Mouse (Mus musculus) liver, adult 2 months (tissue): Measurements from ENCODE around the gene N4bp2l2. TPM values are rescaled to one million over a fixed set of nuclear protein-coding genes. Genes with fewer than 3 reads are reported as not detected.

Experiments
- DNase-seq: peaks from one replicate; pipeline ENCODE4 v3.0.0-alpha.2; 2011; ENCODE audit warnings: low read depth, low spot score; ENCODE audit errors: extremely low read depth
- H3K27ac ChIP-seq: fragments of 200-500 bp; replicated peaks from 2 replicates; pipeline ENCODE4 v1.5.1; 2012; ENCODE audit warnings: low read depth, mild to moderate bottlenecking, control low read depth, inconsistent platforms, low read length; ENCODE audit not compliant: insufficient read depth
- H3K27me3 ChIP-seq: fragments of 200-500 bp; 2 replicates; pipeline ENCODE4 v1.6.1; 2012; ENCODE audit warnings: mild to moderate bottlenecking, moderate library complexity, low read length, inconsistent platforms; ENCODE audit not compliant: control insufficient read depth, insufficient read depth
- H3K36me3 ChIP-seq: fragments of 200-500 bp; 2 replicates; pipeline ENCODE4 v1.6.1; 2012; ENCODE audit warnings: low read length, inconsistent platforms; ENCODE audit not compliant: control insufficient read depth, insufficient read depth
- H3K4me1 ChIP-seq: fragments of 200-500 bp; 2 replicates; pipeline ENCODE4 v1.6.1; 2011; ENCODE audit warnings: low read length; ENCODE audit not compliant: control insufficient read depth, insufficient read depth
- H3K4me3 ChIP-seq: fragments of 200-500 bp; 2 replicates; pipeline ENCODE4 v1.5.1; 2011; ENCODE audit warnings: low read depth, mild to moderate bottlenecking, control low read depth, low read length, moderate library complexity; ENCODE audit not compliant: insufficient read depth
- H3K79me2 ChIP-seq: fragments of 200-500 bp; 2 replicates; pipeline ENCODE4 v1.6.1; 2012; ENCODE audit warnings: inconsistent platforms, mild to moderate bottlenecking, low read length, moderate library complexity; ENCODE audit not compliant: control insufficient read depth, insufficient read depth
- H3K9ac ChIP-seq: fragments of 200-500 bp; 2 replicates; pipeline ENCODE4 v1.6.1; 2012; ENCODE audit warnings: low read depth, mild to moderate bottlenecking, control low read depth, inconsistent platforms, low read length
- CTCF ChIP-seq: fragments of 200-500 bp; IDR thresholded peaks from 2 replicates; pipeline ENCODE4 v1.5.1; 2011; ENCODE audit warnings: low read depth, low read length, control low read depth
- POLR2A ChIP-seq: fragments of 200-500 bp; IDR thresholded peaks from 2 replicates; pipeline ENCODE4 v1.6.1; 2011; ENCODE audit warnings: low read length, control low read depth; ENCODE audit not compliant: insufficient read depth; ENCODE audit errors: extremely low read depth
- whole genome bisulfite sequencing: fragments of 180-500 bp; shearing (Covaris S2); methylation state at CpG from one replicate; pipeline ENCODE4 v1.1.7; 2018; 5-methylcytosine and 5-hydroxymethylcytosine counted together
- polyA plus RNA-seq: library from polyadenylated mRNA; depleted of rRNA; stranded (reverse); fragments of >200 nt; gene quantifications from 2 replicates; pipeline ENCODE4 v1.2.3, GENCODE M21; 2012
- total RNA-seq: library from RNA; depleted of rRNA; stranded (reverse); fragments of >200 nt; gene quantifications from 2 replicates; pipeline ENCODE4 v1.2.3, GENCODE M21; 2014

The N4bp2l2 gene
- total and polyA plus RNA-seq, 2 experiments: 6.9 to 60.5 TPM

GRCm38 (mm10) chr5:150583181-150583580, 82.8 kb downstream of the N4bp2l2 start:
- Histone ChIP-seq H3K4me3 (no peak overlapping the region), H3K79me2 (peaks cover 11% of the 10 kb centered on the region; the same call in 1 of the 2 replicates), H3K4me1 (peaks cover 49% of the 10 kb centered on the region), H3K27me3 (no peaks in the 10 kb centered on the region), H3K27ac (peak overlapping the region; percentile 54), H3K9ac (peak overlapping the region; percentile 31; the same call in 1 of the 2 replicates), H3K36me3 (no peaks in the 10 kb centered on the region)
- DNase-seq: no peak
- WGBS: 28% methylated on average over 5 of the region's 5 CpGs
- no peak for TF ChIP-seq CTCF
- TF ChIP-seq POLR2A: no peak

GRCm38 (mm10) chr5:150581180-150581579, 84.8 kb downstream of the N4bp2l2 start:
- Histone ChIP-seq H3K27ac (peak overlapping the region; percentile 51), H3K4me3 (no peak overlapping the region), H3K4me1 (peaks cover 55% of the 10 kb centered on the region), H3K9ac (no peak overlapping the region), H3K27me3 (no peaks in the 10 kb centered on the region), H3K79me2 (peaks cover 6% of the 10 kb centered on the region; the same call in 1 of the 2 replicates), H3K36me3 (peaks cover 2% of the 10 kb centered on the region)
- 18% methylated on average over 6 of the region's 6 CpGs for WGBS
- TF ChIP-seq CTCF (no peak), POLR2A (no peak)
- peak; percentile 90 for DNase-seq

GRCm38 (mm10) chr5:150578613-150579171, 87.3 kb downstream of the N4bp2l2 start:
- peak overlapping the region; percentile 50 for H3K9ac ChIP-seq
- peaks cover 4% of the 10 kb centered on the region; the same call in 1 of the 2 replicates for H3K79me2 ChIP-seq
- H3K36me3 ChIP-seq: peaks cover 22% of the 10 kb centered on the region
- H3K4me1 ChIP-seq: peaks cover 37% of the 10 kb centered on the region
- H3K27ac ChIP-seq: peak overlapping the region; percentile 92
- TF ChIP-seq POLR2A (no peak), CTCF (no peak)
- WGBS: 21% methylated on average over 6 of the region's 6 CpGs
- H3K27me3 ChIP-seq: no peaks in the 10 kb centered on the region
- DNase-seq: peak; percentile 99
- H3K4me3 ChIP-seq: no peak overlapping the region

GRCm38 (mm10) chr5:150576832-150577231, 89.2 kb downstream of the N4bp2l2 start:
- no peaks in the 10 kb centered on the region for H3K27me3 ChIP-seq
- no peak overlapping the region for H3K4me3 ChIP-seq
- 28% methylated on average over 11 of the region's 11 CpGs for WGBS
- TF ChIP-seq POLR2A: no peak
- no peak overlapping the region for H3K9ac ChIP-seq
- peaks cover 41% of the 10 kb centered on the region for H3K36me3 ChIP-seq
- H3K27ac ChIP-seq: no peak overlapping the region; the same call in 1 of the 2 replicates
- peak; percentile 75 for DNase-seq
- H3K4me1 ChIP-seq: peaks cover 30% of the 10 kb centered on the region
- H3K79me2 ChIP-seq: peaks cover 4% of the 10 kb centered on the region; the same call in 1 of the 2 replicates

GRCm38 (mm10) chr5:150574885-150575284, 91.1 kb downstream of the N4bp2l2 start:
- peaks cover 20% of the 10 kb centered on the region for H3K4me1 ChIP-seq
- WGBS: 79% methylated on average over 5 of the region's 5 CpGs
- no peak for TF ChIP-seq CTCF
- TF ChIP-seq POLR2A: no peak
- no peak overlapping the region for H3K9ac ChIP-seq
- no peak for DNase-seq
- H3K27ac ChIP-seq: no peak overlapping the region
- no peaks in the 10 kb centered on the region; the same call in 1 of the 2 replicates for H3K79me2 ChIP-seq
- no peaks in the 10 kb centered on the region for H3K27me3 ChIP-seq
- H3K4me3 ChIP-seq: no peak overlapping the region
- peaks cover 50% of the 10 kb centered on the region for H3K36me3 ChIP-seq

GRCm38 (mm10) chr5:150574403-150574802, 91.6 kb downstream of the N4bp2l2 start:
- Histone ChIP-seq H3K27me3 (no peaks in the 10 kb centered on the region), H3K4me1 (peaks cover 17% of the 10 kb centered on the region), H3K36me3 (peaks cover 53% of the 10 kb centered on the region), H3K27ac (no peak overlapping the region), H3K4me3 (no peak overlapping the region), H3K9ac (no peak overlapping the region), H3K79me2 (no peaks in the 10 kb centered on the region; the same call in 1 of the 2 replicates)
- DNase-seq: no peak
- TF ChIP-seq CTCF (no peak), POLR2A (no peak)
- WGBS: 92% methylated on average over 3 of the region's 3 CpGs
